Mouse (Mus musculus): Measurements from ENCODE around the gene Eps8l3. TPM values are rescaled to one million over a fixed set of nuclear protein-coding genes. Genes with fewer than 3 reads are reported as not detected.

Eps8l3 gene
- polyA plus RNA-seq, 1 experiment = 0.04 TPM

- H3K27me3 ChIP-seq (ENCODE audit: control insufficient read depth, insufficient read depth, low read length) = no peaks in the 10 kb centered on the region
- peaks cover 2% of the 10 kb centered on the region; the same call in 1 of the 2 replicates for H3K4me1 ChIP-seq (ENCODE audit: control insufficient read depth, insufficient read depth, insufficient read length)
- H3K27ac ChIP-seq (ENCODE audit: insufficient read depth, low read length) = no peak overlapping the region
- DNase-seq (ENCODE audit: low read depth in 1 of 2, low spot score in 2 of 2) = no peak
- WGBS = 71% methylated on average over 2 of the region's 2 CpGs
- no peaks in the 10 kb centered on the region for H3K36me3 ChIP-seq (ENCODE audit: control insufficient read depth, insufficient read depth, low read length)
- H3K4me3 ChIP-seq (ENCODE audit: extremely low read depth, insufficient read depth, insufficient read length) = 0 out of 2 replicates have a peak overlapping the region, but pooled peaks have one; percentile 17
- TF ChIP-seq POLR2A (IDR thresholded peaks at IDR 0.05; ENCODE audit: low read depth, low read length) (no peak), CTCF (IDR thresholded peaks at IDR 0.05; ENCODE audit: extremely low read depth, insufficient read depth, insufficient read length, insufficient replicate concordance) (no peak)
Measured at GRCm38 (mm10) chr3:107931134-107931533, 54.1 kb downstream of the Eps8l3 start.

DNA sequence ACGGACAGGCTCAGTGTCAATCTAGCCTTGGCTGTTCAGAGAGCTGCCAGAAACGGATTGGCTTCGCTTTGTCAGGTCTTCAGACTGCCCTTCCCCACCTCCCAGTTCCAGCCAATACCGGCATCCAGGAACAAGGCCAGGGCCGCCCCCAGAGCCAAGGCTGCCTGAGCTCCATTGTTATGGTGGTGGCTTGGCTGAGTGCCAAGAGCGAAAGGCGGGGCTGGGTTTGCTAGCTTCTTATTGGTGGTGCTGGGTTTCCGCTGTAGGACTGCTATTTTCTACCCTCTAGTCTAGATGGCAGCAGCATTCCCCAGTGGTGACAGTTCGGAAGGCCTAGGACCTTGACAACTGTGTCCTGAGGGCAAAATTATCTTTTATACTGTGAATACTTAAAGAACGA, 54.6 kb downstream of the Eps8l3 start, which contains the start of gene Gstm7:
TSS of gene Gstm7 (minus strand) at position 148 of the 400 bp plus-strand sequence.
- H3K27ac ChIP-seq (ENCODE audit: insufficient read depth, low read length) = no peak within 1 kb of the TSS
- no peaks in the 10 kb centered on the region for H3K27me3 ChIP-seq (ENCODE audit: control insufficient read depth, insufficient read depth, low read length)
- 23% methylated on average over 10 of the region's 10 CpGs for WGBS
- TF ChIP-seq POLR2A (IDR thresholded peaks at IDR 0.05; ENCODE audit: low read depth, low read length) (no peak), CTCF (IDR thresholded peaks at IDR 0.05; ENCODE audit: extremely low read depth, insufficient read depth, insufficient read length, insufficient replicate concordance) (no peak)
- DNase-seq (ENCODE audit: low read depth in 1 of 2, low spot score in 2 of 2) = peak; percentile 8 to 71
- H3K4me1 ChIP-seq (ENCODE audit: control insufficient read depth, insufficient read depth, insufficient read length) = peaks cover 2% of the 10 kb centered on the region; the same call in 1 of the 2 replicates
- 0 out of 2 replicates have a peak within 1 kb of the TSS, but pooled peaks have one; percentile 17 for H3K4me3 ChIP-seq (ENCODE audit: extremely low read depth, insufficient read depth, insufficient read length)
- H3K36me3 ChIP-seq (ENCODE audit: control insufficient read depth, insufficient read depth, low read length) = no peaks in the 10 kb centered on the region

- no peak for DNase-seq (ENCODE audit: low read depth in 1 of 2, low spot score in 2 of 2)
- H3K27me3 ChIP-seq (ENCODE audit: control insufficient read depth, insufficient read depth, low read length) = no peaks in the 10 kb centered on the region
- H3K27ac ChIP-seq (ENCODE audit: insufficient read depth, low read length) = no peak overlapping the region
Measured at GRCm38 (mm10) chr3:107932128-107932527, 55.1 kb downstream of the Eps8l3 start.

DNA sequence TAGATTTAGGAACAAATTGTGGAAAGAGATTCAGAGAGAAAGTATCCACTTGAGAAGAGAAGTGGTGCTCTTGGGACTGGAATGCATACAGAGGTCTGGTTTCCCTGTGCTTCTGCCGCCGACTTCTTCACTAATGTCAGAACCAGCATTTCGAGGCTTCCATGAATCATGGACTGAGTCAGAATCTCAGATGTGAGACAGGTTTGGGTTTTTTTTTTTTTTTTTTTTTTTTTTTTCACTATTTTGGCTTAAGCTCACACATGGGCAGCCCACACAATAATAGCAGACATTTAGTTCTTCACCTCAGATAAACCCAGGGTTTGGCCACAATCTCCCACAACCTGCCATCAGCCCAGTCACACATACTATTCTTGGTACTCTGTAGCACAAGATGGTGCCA, 58.2 kb downstream of the Eps8l3 start:
- H3K27ac ChIP-seq (ENCODE audit: insufficient read depth, low read length) = no peak overlapping the region
- H3K27me3 ChIP-seq (ENCODE audit: control insufficient read depth, insufficient read depth, low read length) = no peaks in the 10 kb centered on the region
- H3K36me3 ChIP-seq (ENCODE audit: control insufficient read depth, insufficient read depth, low read length) = no peaks in the 10 kb centered on the region
- H3K4me3 ChIP-seq (ENCODE audit: extremely low read depth, insufficient read depth, insufficient read length) = no peak overlapping the region
- WGBS = 89% methylated on average over 3 of the region's 3 CpGs
- H3K4me1 ChIP-seq (ENCODE audit: control insufficient read depth, insufficient read depth, insufficient read length) = peaks cover 2% of the 10 kb centered on the region; the same call in 1 of the 2 replicates
- TF ChIP-seq CTCF (IDR thresholded peaks at IDR 0.05; ENCODE audit: extremely low read depth, insufficient read depth, insufficient read length, insufficient replicate concordance) (no peak), POLR2A (IDR thresholded peaks at IDR 0.05; ENCODE audit: low read depth, low read length) (no peak)
- DNase-seq (ENCODE audit: low read depth in 1 of 2, low spot score in 2 of 2) = no peak

More at GRCm38 (mm10) chr3:107932128-107932527, 55.1 kb downstream of the Eps8l3 start:
- no peak overlapping the region for H3K4me3 ChIP-seq (ENCODE audit: extremely low read depth, insufficient read depth, insufficient read length)
- peaks cover 2% of the 10 kb centered on the region; the same call in 1 of the 2 replicates for H3K4me1 ChIP-seq (ENCODE audit: control insufficient read depth, insufficient read depth, insufficient read length)
- TF ChIP-seq CTCF (IDR thresholded peaks at IDR 0.05; ENCODE audit: extremely low read depth, insufficient read depth, insufficient read length, insufficient replicate concordance) (no peak), POLR2A (IDR thresholded peaks at IDR 0.05; ENCODE audit: low read depth, low read length) (no peak)
- WGBS = 85% methylated on average over 6 of the region's 6 CpGs
- H3K36me3 ChIP-seq (ENCODE audit: control insufficient read depth, insufficient read depth, low read length) = no peaks in the 10 kb centered on the region

GRCm38 (mm10) chr3:107935888-107936287, 58.9 kb downstream of the Eps8l3 start:
- TF ChIP-seq CTCF (IDR thresholded peaks at IDR 0.05; ENCODE audit: extremely low read depth, insufficient read depth, insufficient read length, insufficient replicate concordance) (no peak), POLR2A (IDR thresholded peaks at IDR 0.05; ENCODE audit: low read depth, low read length) (no peak)

DNA sequence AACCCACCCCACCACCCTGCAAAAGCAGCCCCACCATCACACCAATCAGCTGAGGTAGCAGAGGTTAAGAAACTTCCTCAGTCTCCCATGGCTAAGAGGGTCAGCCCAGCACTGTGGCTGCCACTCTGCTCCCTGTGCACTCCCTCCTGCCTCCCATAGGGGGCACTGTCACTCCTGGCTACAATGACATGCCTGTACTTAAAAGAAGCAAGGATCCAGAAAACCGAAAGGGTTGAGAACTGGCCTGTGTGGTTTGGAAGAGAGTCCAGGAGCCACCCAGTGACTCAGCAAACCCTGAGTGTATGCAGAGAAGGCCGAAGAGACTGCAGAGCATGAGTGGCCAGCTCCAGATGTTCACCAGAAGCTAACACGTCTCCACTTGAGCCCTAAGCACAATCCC, 62.4 kb downstream of the Eps8l3 start:
- no peak overlapping the region for H3K27ac ChIP-seq (ENCODE audit: insufficient read depth, low read length)
- H3K4me1 ChIP-seq (ENCODE audit: control insufficient read depth, insufficient read depth, insufficient read length) = no peaks in the 10 kb centered on the region
- 17% methylated on average over 3 of the region's 3 CpGs for WGBS
- peak; percentile 51; the same call in 1 of the 2 replicates for TF ChIP-seq CTCF (IDR thresholded peaks at IDR 0.05; ENCODE audit: extremely low read depth, insufficient read depth, insufficient read length, insufficient replicate concordance)
- TF ChIP-seq POLR2A (IDR thresholded peaks at IDR 0.05; ENCODE audit: low read depth, low read length) = no peak
- H3K4me3 ChIP-seq (ENCODE audit: extremely low read depth, insufficient read depth, insufficient read length) = no peak overlapping the region
- no peaks in the 10 kb centered on the region for H3K27me3 ChIP-seq (ENCODE audit: control insufficient read depth, insufficient read depth, low read length)
- no peaks in the 10 kb centered on the region for H3K36me3 ChIP-seq (ENCODE audit: control insufficient read depth, insufficient read depth, low read length)
- peak in 1 of 2 experiments; percentile 33 for DNase-seq (ENCODE audit: low read depth in 1 of 2, low spot score in 2 of 2)

More at GRCm38 (mm10) chr3:107935888-107936287, 58.9 kb downstream of the Eps8l3 start:
- DNase-seq (ENCODE audit: low read depth in 1 of 2, low spot score in 2 of 2) = no peak
- no peak overlapping the region for H3K4me3 ChIP-seq (ENCODE audit: extremely low read depth, insufficient read depth, insufficient read length)
- 53% methylated on average over 3 of the region's 3 CpGs for WGBS
- H3K27ac ChIP-seq (ENCODE audit: insufficient read depth, low read length) = no peak overlapping the region
- H3K27me3 ChIP-seq (ENCODE audit: control insufficient read depth, insufficient read depth, low read length) = no peaks in the 10 kb centered on the region
- H3K4me1 ChIP-seq (ENCODE audit: control insufficient read depth, insufficient read depth, insufficient read length) = peaks cover 2% of the 10 kb centered on the region; the same call in 1 of the 2 replicates
- H3K36me3 ChIP-seq (ENCODE audit: control insufficient read depth, insufficient read depth, low read length) = no peaks in the 10 kb centered on the region

- no peak for DNase-seq (ENCODE audit: low read depth in 1 of 2, low spot score in 2 of 2)
- 16% methylated on average over 4 of the region's 4 CpGs for whole genome bisulfite sequencing
- TF ChIP-seq CTCF (IDR thresholded peaks at IDR 0.05; ENCODE audit: extremely low read depth, insufficient read depth, insufficient read length, insufficient replicate concordance) (no peak), POLR2A (IDR thresholded peaks at IDR 0.05; ENCODE audit: low read depth, low read length) (no peak)
- no peaks in the 10 kb centered on the region for H3K27me3 ChIP-seq (ENCODE audit: control insufficient read depth, insufficient read depth, low read length)
- no peaks in the 10 kb centered on the region for H3K4me1 ChIP-seq (ENCODE audit: control insufficient read depth, insufficient read depth, insufficient read length)
- H3K4me3 ChIP-seq (ENCODE audit: extremely low read depth, insufficient read depth, insufficient read length) = no peak overlapping the region
- H3K36me3 ChIP-seq (ENCODE audit: control insufficient read depth, insufficient read depth, low read length) = no peaks in the 10 kb centered on the region
- no peak overlapping the region for H3K27ac ChIP-seq (ENCODE audit: insufficient read depth, low read length)
Measured at GRCm38 (mm10) chr3:107939830-107940229, 62.8 kb downstream of the Eps8l3 start.

All from spleen, adult 2 months (tissue).